Mouse (Mus musculus): ENCODE measurements around the gene Pxt1. TPM values are rescaled to one million over a fixed set of nuclear protein-coding genes. Genes with fewer than 3 reads are reported as not detected.
A peak's percentile ranks its signal among the peaks of the same experiment; 100 is the strongest.

Gene Pxt1
- polyA plus RNA-seq, 3 experiments from 2014 or later: not detected

DNA sequence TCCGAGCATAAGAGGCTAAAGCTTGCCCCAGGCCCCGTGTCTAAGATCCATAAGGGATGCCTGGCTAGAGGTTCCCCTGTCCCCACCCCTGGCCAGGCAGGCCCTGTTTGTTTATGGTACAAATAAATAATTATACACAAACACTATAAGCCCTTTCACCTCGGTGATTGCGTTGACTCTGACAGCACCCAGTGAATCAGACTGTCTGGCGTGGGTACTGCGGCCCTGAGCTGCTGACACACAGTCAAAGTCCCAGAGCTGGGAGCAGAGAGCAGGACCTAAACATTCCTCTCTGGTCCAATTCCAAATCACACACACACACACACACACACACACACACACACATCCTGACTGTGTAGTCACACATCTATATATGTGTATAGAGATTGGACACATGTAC lies 29.7 kb downstream of the Pxt1 start:
- no peak for ATAC-seq

- ATAC-seq: no peak
Measured at GRCm38 (mm10) chr17:28913200-28913599, 30.4 kb downstream of the Pxt1 start.

- no peak for ATAC-seq
Measured at GRCm38 (mm10) chr17:28910139-28910538, 33.5 kb downstream of the Pxt1 start.

DNA sequence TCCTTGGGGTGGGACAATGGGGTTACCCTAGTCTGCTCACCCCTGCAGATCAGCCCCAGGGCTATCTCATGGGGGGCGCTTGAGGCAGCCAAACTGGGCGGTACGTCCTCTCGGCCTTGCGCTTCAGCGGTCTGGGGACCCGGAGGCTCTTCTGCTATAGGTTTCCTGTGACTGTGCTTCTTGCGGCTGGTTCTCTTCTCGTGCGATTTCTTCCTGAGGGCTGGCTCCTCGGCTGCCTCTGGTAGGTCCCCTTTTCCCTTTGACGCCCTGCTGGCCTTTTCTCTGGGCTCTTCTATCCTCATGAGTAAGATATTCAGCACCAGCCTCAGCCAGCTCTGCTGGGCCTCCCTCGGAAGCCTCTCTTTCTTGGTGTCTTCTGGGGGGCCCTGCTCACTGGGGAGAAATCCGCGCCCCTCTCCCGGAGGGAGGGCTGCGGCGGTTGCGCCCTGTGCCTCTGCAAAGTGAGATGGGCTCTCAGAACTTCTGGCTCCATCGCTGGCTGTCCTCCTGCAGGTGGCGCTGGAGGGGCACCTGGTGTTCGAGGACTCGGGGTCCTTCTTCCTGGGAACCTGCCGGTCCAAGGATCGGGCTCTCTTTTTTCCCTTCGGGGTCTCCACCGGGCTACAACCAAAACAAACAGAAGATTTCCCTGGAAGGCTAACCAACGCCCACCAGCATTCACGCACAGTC lies 34.2 kb downstream of the Pxt1 start:
- peak; percentile 56 for ATAC-seq

- ATAC-seq: peak; percentile 51
Measured at GRCm38 (mm10) chr17:28907959-28908358, 35.7 kb downstream of the Pxt1 start.

DNA sequence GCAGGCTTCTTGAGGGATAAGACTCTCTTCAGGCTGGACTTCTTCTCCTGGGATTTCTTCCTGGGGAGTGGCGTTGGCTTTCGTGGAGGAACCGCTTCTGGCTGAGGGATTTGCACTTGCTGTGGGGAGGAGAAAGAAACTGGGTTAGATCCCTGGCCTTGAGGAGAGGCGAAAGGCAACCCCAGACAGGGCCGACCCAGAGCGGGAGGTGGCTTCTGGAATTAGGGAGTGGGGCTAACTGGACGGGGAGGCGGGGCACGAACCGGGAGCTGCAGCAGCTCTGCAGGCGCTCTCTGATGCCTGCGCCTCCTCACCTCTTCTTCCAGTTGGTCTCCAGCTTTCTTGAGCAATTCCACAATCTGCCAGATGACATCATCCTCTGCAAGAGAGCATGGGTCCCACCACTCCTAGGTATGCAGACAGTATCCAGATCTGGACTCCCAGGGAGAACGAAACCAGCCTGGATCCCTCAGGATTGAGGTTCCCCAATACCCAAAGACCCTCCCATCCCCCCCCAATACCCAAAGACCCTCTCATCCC lies 38.2 kb downstream of the Pxt1 start:
- no peak for ATAC-seq

- peak; percentile 36 for ATAC-seq
Measured at GRCm38 (mm10) chr17:28904546-28905376, 38.9 kb downstream of the Pxt1 start.

GRCm38 (mm10) chr17:28901559-28901958 lies 42.1 kb downstream of the Pxt1 start:
- no peak for ATAC-seq

- ATAC-seq: no peak
Measured at GRCm38 (mm10) chr17:28899427-28899826, 44.2 kb downstream of the Pxt1 start.

DNA sequence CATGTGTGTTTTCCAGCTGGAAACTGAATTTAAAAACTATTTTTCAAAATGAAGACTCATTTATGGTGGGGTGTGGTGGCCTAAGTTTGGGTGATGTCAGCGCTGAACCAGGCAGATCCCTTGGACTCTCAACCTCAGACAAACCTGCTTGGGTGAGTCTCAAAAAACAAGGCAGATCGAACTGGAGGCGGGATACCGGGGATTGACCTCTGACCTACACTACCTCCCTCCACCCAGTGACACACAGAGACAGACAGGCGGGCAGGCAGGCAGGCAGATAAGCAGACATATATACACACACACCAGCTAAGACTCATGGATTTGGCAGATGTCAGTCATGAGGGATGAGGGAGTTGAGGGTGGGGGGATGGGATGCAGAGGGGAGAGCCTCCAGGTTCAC lies 45.4 kb downstream of the Pxt1 start:
- ATAC-seq: no peak

- ATAC-seq: no peak
Measured at GRCm38 (mm10) chr17:28897817-28898216, 45.8 kb downstream of the Pxt1 start.

DNA sequence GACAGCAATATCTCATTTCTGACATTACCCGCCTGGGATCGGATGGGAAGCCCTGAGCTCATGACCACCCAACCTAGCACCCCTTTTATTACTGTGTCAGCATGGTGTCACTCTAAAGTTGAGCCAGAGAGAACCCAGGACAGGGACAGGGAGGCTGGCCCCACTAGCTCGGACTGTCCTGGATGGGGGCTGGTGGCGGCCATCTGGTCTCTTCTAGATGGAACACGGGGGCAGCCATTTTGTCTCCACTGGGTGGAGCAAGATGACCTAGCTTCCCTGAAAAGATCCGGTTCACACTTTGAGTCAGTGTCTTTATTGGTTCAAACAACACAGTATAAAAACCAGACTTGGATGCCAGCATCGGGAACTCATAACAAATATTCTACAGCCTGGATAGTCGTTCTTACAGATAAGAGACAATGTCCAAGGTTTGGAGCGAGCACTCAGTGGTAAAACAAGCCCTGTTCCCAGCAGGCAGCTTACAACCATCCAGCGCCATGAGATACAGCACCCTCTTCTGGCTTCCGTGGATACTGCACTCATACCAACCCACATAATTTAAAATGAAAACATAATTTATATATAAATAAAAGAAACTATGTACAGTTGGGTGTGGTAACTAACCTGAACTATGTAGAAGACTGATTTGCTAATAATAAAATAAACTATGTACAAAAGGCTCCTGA lies 47.4 kb downstream of the Pxt1 start:
- ATAC-seq: no peak

DNA sequence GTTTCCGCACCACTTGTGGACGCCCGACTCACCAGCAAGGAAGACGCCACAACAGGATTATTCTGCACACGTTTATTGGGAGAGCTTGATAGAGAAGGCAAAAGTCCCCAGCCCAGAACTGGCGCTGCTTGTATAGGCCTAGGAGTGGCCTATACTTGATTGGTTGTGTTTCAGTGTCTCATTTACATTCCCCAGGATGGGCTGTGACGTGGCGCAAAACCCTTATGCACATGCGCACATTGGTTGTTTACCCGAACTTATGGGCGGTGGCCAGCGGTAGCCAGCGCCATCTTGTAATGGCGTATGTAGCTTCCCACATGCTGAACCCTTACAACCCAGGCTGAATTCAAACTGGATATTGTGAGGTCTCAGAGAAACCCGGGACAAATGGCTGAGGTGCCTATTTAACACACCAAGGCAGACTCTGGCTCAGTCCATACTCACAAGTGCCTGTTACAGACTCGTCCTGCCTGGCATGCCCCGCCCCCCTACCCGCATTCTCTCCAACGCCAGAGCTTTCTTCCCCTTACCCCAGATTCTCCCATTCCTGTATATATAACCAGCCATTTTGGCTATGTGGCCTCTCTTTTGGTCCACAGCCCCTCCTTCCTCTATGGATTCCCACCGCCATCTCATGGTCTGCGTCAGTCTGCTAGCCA lies 48.3 kb downstream of the Pxt1 start:
- no peak for ATAC-seq

DNA sequence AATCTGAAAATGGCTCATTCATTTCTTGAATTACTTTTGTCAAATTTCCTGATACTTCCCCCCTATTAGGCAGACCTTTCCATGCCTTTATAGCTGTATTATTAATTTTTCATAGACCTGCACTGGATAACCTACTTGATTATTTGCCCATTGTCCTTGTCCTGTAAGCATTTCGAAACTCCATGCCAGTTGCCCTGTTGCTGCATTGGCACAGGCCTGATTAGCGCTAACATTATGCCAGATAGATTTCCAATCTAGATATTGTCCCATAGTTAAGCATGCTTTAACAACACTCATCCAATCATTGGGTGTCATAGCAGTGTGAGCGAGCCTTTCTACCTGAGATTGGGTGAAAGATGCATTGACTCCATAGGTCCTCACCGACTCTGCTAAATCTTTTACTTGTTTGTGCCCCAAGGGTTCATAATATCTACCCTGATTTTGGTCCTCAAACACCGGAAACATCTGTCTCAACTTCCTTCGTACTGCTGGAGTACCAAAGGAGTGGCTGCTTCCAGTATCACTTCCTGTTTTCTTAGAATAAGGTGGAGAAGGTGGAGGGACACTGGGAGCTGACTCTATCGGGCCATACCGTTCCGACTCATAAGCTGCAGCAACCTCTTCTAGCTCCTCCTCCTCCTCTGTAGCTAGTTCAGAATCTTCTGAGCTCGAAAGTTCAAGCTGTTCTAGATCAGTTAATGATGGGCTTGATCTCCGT lies 49.4 kb downstream of the Pxt1 start:
- no peak for ATAC-seq

GRCm38 (mm10) chr17:28886266-28886665 lies 57.4 kb downstream of the Pxt1 start:
- ATAC-seq: no peak

DNA sequence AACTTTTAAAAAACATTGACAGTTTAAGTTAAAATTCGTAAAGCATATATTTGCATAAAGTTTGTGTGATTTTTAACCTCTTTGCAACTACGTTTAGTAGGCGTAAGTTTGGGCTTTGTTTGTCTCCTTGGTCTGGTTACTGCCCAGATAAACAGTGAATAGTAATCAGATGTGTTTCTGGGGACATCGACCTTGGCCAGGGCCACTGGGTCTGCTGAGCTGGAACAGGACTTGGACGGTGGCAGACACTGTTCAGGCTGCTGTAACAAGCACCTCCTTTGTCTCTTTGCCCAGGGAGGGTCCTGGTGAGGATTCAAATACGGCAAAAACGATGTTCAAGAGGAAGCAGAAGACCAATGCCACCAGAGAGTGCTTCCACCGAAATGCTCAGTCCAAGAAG lies 58.4 kb downstream of the Pxt1 start:
- ATAC-seq: no peak

Other genes starting within 250 kb of the Pxt1 start
- 10 to 100 TPM in 2 of 3 experiments, 1 to 10 TPM in 1; 6.0 to 13.5 (median 11.2) TPM for gene AC170998.1, start 217.8 kb downstream of the Pxt1 start, polyA plus RNA-seq (2017; shearing (Covaris generic))
- gene Mapk13, start 174.5 kb downstream of the Pxt1 start, polyA plus RNA-seq (2017; shearing (Covaris generic)): not detected
- gene Brpf3, start 142.8 kb downstream of the Pxt1 start, polyA plus RNA-seq (2017; shearing (Covaris generic)): 1 to 10 TPM; 3.0 to 4.1 (median 3.1) TPM
- gene Pnpla1, start 85.4 kb downstream of the Pxt1 start, polyA plus RNA-seq (2017; shearing (Covaris generic)): not detected
- 1 to 10 TPM in 2 of 3 experiments, under 1 TPM in 1; 0.25 to 3.2 (median 2.7) TPM for gene 4930539E08Rik, start 28.5 kb downstream of the Pxt1 start, polyA plus RNA-seq (2017; shearing (Covaris generic))
- gene Kctd20, start 8.1 kb upstream of the Pxt1 start, polyA plus RNA-seq (2017; shearing (Covaris generic)): 10 to 100 TPM; 34.6 to 46.0 (median 39.5) TPM
- 100 to 1,000 TPM; 155 to 250 (median 235) TPM for gene Stk38, start 64.2 kb upstream of the Pxt1 start, polyA plus RNA-seq (2017; shearing (Covaris generic))
- gene Srsf3, start 88.8 kb upstream of the Pxt1 start, polyA plus RNA-seq (2017; shearing (Covaris generic)): 100 to 1,000 TPM; 296 to 519 (median 387) TPM
- gene Cdkn1a, start 147.1 kb upstream of the Pxt1 start, polyA plus RNA-seq (2017; shearing (Covaris generic)): 10 to 100 TPM in 1 of 3 experiments, 1 to 10 TPM in 2; 1.7 to 57.4 (median 2.5) TPM
- gene Rab44, start 170.3 kb upstream of the Pxt1 start, polyA plus RNA-seq (2017; shearing (Covaris generic)): not detected